Mouse (Mus musculus): Measurements from ENCODE around the gene Dixdc1.

GRCm38 (mm10) chr9:50738914-50739870 is at the start of gene Dixdc1:
- TF ChIP-seq POLR2AphosphoS5 (IDR thresholded peaks at IDR 0.05; ENCODE audit: insufficient replicate concordance, low read depth, low read length) (no peak), CTCF (IDR thresholded peaks at IDR 0.05; ENCODE audit: low read depth, low read length) (no peak), TAL1 (conservative IDR thresholded peaks at IDR 0.05; ENCODE audit: low read depth, low read length) (no peak)

All from G1E (cell line).